Mouse (Mus musculus): Measurements from ENCODE around the gene Dnajc17. TPM values are rescaled to one million over a fixed set of nuclear protein-coding genes. Genes with fewer than 3 reads are reported as not detected.

Dnajc17 gene
- polyA plus RNA-seq, 2 experiments, result 18.0 to 33.1 TPM

GRCm38 (mm10) chr2:119163135-119163534 lies 45.5 kb downstream of the Dnajc17 start:
- no peak for DNase-seq (ENCODE audit: low spot score)
- peaks cover 8% of the 10 kb centered on the region for H3K4me1 ChIP-seq (ENCODE audit: control insufficient read depth, insufficient read depth, low read length)
- no peak overlapping the region for H3K27ac ChIP-seq (replicated peaks; ENCODE audit: low read depth, low read length)
- no peak for TF ChIP-seq POLR2A (IDR thresholded peaks at IDR 0.05; ENCODE audit: borderline replicate concordance, extremely low read depth, insufficient read depth, insufficient read length)
- no peaks in the 10 kb centered on the region for H3K36me3 ChIP-seq (ENCODE audit: control insufficient read depth, insufficient read depth, low read length)
- H3K27me3 ChIP-seq (ENCODE audit: control insufficient read depth, insufficient read depth, low read length), result 0 out of 2 replicates have a peak, but pooled peaks cover 6% of the 10 kb centered on the region
- no peak overlapping the region for H3K4me2 ChIP-seq (replicated peaks; ENCODE audit: low read depth, low read length, severe bottlenecking)
- H3K9ac ChIP-seq (ENCODE audit: low read depth, low read length, severe bottlenecking), result no peak overlapping the region
- no peaks in the 10 kb centered on the region for H3K9me3 ChIP-seq (ENCODE audit: control insufficient read depth, low read length)
- no peak for ATAC-seq (ENCODE audit: low FRiP score, low read depth)
- no peak overlapping the region for H3K4me3 ChIP-seq (replicated peaks; ENCODE audit: low read length)
- 56% methylated on average over 3 of the region's 3 CpGs for WGBS

GRCm38 (mm10) chr2:119161247-119161646 lies 47.3 kb downstream of the Dnajc17 start:
- H3K9ac ChIP-seq (ENCODE audit: low read depth, low read length, severe bottlenecking), result 0 out of 2 replicates have a peak overlapping the region, but pooled peaks have one; percentile 12
- H3K4me3 ChIP-seq (replicated peaks; ENCODE audit: low read length), result no peak overlapping the region
- H3K27ac ChIP-seq (replicated peaks; ENCODE audit: low read depth, low read length), result no peak overlapping the region
- DNase-seq (ENCODE audit: low spot score), result no peak
- no peaks in the 10 kb centered on the region for H3K27me3 ChIP-seq (ENCODE audit: control insufficient read depth, insufficient read depth, low read length)
- 0 out of 2 replicates have a peak, but pooled peaks cover 3% of the 10 kb centered on the region for H3K4me1 ChIP-seq (ENCODE audit: control insufficient read depth, insufficient read depth, low read length)
- H3K9me3 ChIP-seq (ENCODE audit: control insufficient read depth, low read length), result no peaks in the 10 kb centered on the region
- TF ChIP-seq POLR2A (IDR thresholded peaks at IDR 0.05; ENCODE audit: borderline replicate concordance, extremely low read depth, insufficient read depth, insufficient read length), result no peak
- no peak for ATAC-seq (ENCODE audit: low FRiP score, low read depth)
- H3K36me3 ChIP-seq (ENCODE audit: control insufficient read depth, insufficient read depth, low read length), result no peaks in the 10 kb centered on the region
- 57% methylated on average over 2 of the region's 2 CpGs for WGBS
- no peak overlapping the region for H3K4me2 ChIP-seq (replicated peaks; ENCODE audit: low read depth, low read length, severe bottlenecking)

- TF ChIP-seq POLR2A (IDR thresholded peaks at IDR 0.05; ENCODE audit: borderline replicate concordance, extremely low read depth, insufficient read depth, insufficient read length), result no peak
- H3K4me2 ChIP-seq (replicated peaks; ENCODE audit: low read depth, low read length, severe bottlenecking), result no peak overlapping the region
- DNase-seq (ENCODE audit: low spot score) (no peak), ATAC-seq (ENCODE audit: low FRiP score, low read depth) (no peak)
- no peak overlapping the region for H3K27ac ChIP-seq (replicated peaks; ENCODE audit: low read depth, low read length)
- H3K9ac ChIP-seq (ENCODE audit: low read depth, low read length, severe bottlenecking), result no peak overlapping the region
- no peaks in the 10 kb centered on the region for H3K9me3 ChIP-seq (ENCODE audit: control insufficient read depth, low read length)
- no peak overlapping the region for H3K4me3 ChIP-seq (replicated peaks; ENCODE audit: low read length)
- H3K4me1 ChIP-seq (ENCODE audit: control insufficient read depth, insufficient read depth, low read length), result peaks cover 10% of the 10 kb centered on the region; the same call in 1 of the 2 replicates
- no peaks in the 10 kb centered on the region for H3K27me3 ChIP-seq (ENCODE audit: control insufficient read depth, insufficient read depth, low read length)
- peaks cover 14% of the 10 kb centered on the region for H3K36me3 ChIP-seq (ENCODE audit: control insufficient read depth, insufficient read depth, low read length)
Observed at GRCm38 (mm10) chr2:119157836-119158235, 50.8 kb downstream of the Dnajc17 start.

GRCm38 (mm10) chr2:119156681-119157572 lies 51.7 kb downstream of the Dnajc17 start, which contains the start of gene Rmdn3:
Gene Rmdn3 (minus strand): TSS chr2:119157034.
- peak within 1 kb of the TSS; percentile 84 for H3K4me2 ChIP-seq (replicated peaks; ENCODE audit: low read depth, low read length, severe bottlenecking)
- H3K27ac ChIP-seq (replicated peaks; ENCODE audit: low read depth, low read length), result 0 out of 2 replicates have a peak within 1 kb of the TSS, but pooled peaks have one; percentile 33
- H3K9me3 ChIP-seq (ENCODE audit: control insufficient read depth, low read length), result no peaks in the 10 kb centered on the region
- DNase-seq (ENCODE audit: low spot score), result peak; percentile 94
- H3K4me3 ChIP-seq (replicated peaks; ENCODE audit: low read length), result peak within 1 kb of the TSS; percentile 99
- H3K9ac ChIP-seq (ENCODE audit: low read depth, low read length, severe bottlenecking), result peak within 1 kb of the TSS; percentile 87
- 1% methylated on average over 42 of the region's 57 CpGs for WGBS
- H3K36me3 ChIP-seq (ENCODE audit: control insufficient read depth, insufficient read depth, low read length), result peaks cover 23% of the 10 kb centered on the region
- peak; percentile 73; the same call in 1 of the 2 replicates for TF ChIP-seq POLR2A (IDR thresholded peaks at IDR 0.05; ENCODE audit: borderline replicate concordance, extremely low read depth, insufficient read depth, insufficient read length)
- H3K27me3 ChIP-seq (ENCODE audit: control insufficient read depth, insufficient read depth, low read length), result no peaks in the 10 kb centered on the region
- ATAC-seq (ENCODE audit: low FRiP score, low read depth), result peak; percentile 95
- peaks cover 10% of the 10 kb centered on the region; the same call in 1 of the 2 replicates for H3K4me1 ChIP-seq (ENCODE audit: control insufficient read depth, insufficient read depth, low read length)

GRCm38 (mm10) chr2:119156081-119156680 lies 52.4 kb downstream of the Dnajc17 start:
- peaks cover 30% of the 10 kb centered on the region for H3K36me3 ChIP-seq (ENCODE audit: control insufficient read depth, insufficient read depth, low read length)
- WGBS, result 8% methylated on average over 32 of the region's 34 CpGs
- H3K27ac ChIP-seq (replicated peaks; ENCODE audit: low read depth, low read length), result 0 out of 2 replicates have a peak overlapping the region, but pooled peaks have one; percentile 33
- no peak for TF ChIP-seq POLR2A (IDR thresholded peaks at IDR 0.05; ENCODE audit: borderline replicate concordance, extremely low read depth, insufficient read depth, insufficient read length)
- H3K4me1 ChIP-seq (ENCODE audit: control insufficient read depth, insufficient read depth, low read length), result peaks cover 10% of the 10 kb centered on the region; the same call in 1 of the 2 replicates
- H3K9ac ChIP-seq (ENCODE audit: low read depth, low read length, severe bottlenecking), result peak overlapping the region; percentile 87
- H3K4me3 ChIP-seq (replicated peaks; ENCODE audit: low read length), result peak overlapping the region; percentile 99
- peak overlapping the region; percentile 84 for H3K4me2 ChIP-seq (replicated peaks; ENCODE audit: low read depth, low read length, severe bottlenecking)
- DNase-seq (ENCODE audit: low spot score) (no peak), ATAC-seq (ENCODE audit: low FRiP score, low read depth) (peak; percentile 7; the same call in 1 of the 2 replicates)
- H3K27me3 ChIP-seq (ENCODE audit: control insufficient read depth, insufficient read depth, low read length), result no peaks in the 10 kb centered on the region
- H3K9me3 ChIP-seq (ENCODE audit: control insufficient read depth, low read length), result no peaks in the 10 kb centered on the region

Measured in limb, embryonic 14.5 days (tissue).